Comparison of ENCODE assay signal across 12 mouse cellular contexts in genomic region chr1:164994247-164994660, GRCm38 (mm10). TPM values are rescaled to one million over a fixed set of nuclear protein-coding genes. Genes with fewer than 3 reads are reported as not detected.
DNase-seq lines count a peak whose midpoint lies in the region; ATAC-seq and TF ChIP-seq lines count a peak whose summit lies in the region.
"Had no signal": no experiment of that assay in that cellular context is flagged by ENCODE, and none has a peak within 500 bp of the region (broad histone marks: within the 10 kb centered on the region; RNA-seq: fewer than 3 reads in every experiment).

No protein-coding gene starts in this region.

- peak; percentile 84 for DNase-seq in heart, embryonic 10.5 days (ENCODE audit: low spot score)
- DNase-seq in heart, adult 8-10 months (ENCODE audit: low spot score), result no peak
- DNase-seq in lung, postnatal 0 days (ENCODE audit: low spot score), result peak; percentile 14
- DNase-seq in lung, adult 18-20 months, result no peak
- peak; percentile 63 for DNase-seq in heart, postnatal 0 days (ENCODE audit: low spot score)
- peak; percentile 26 for DNase-seq in stomach, postnatal 0 days (ENCODE audit: low spot score)
- DNase-seq in forebrain, embryonic 10.5 days (ENCODE audit: extremely low spot score, low spot score), result no peak
- DNase-seq in frontal cortex, postnatal 14 days (ENCODE audit: low spot score in 2 of 2), result no peak

- ATAC-seq in lung, postnatal 0 days, result peak; percentile 74
- ATAC-seq in heart, postnatal 0 days (ENCODE audit: insufficient read depth, low read depth), result peak; percentile 83
- peak; percentile 40 for ATAC-seq in stomach, postnatal 0 days (ENCODE audit: low FRiP score, low TSS enrichment)
- ATAC-seq: Patski had no signal

- H3K4me3 ChIP-seq in heart, embryonic 10.5 days, result peak overlapping the region; percentile 15; the same call in 1 of the 2 replicates
- no peak overlapping the region for H3K4me3 ChIP-seq in lung, postnatal 0 days (ENCODE audit: low read depth, low read length)
- H3K4me3 ChIP-seq in heart, postnatal 0 days (ENCODE audit: low read depth, low read length), result no peak overlapping the region; the same call in 1 of the 2 replicates
- H3K4me3 ChIP-seq in stomach, postnatal 0 days (ENCODE audit: low read depth, low read length), result no peak overlapping the region
- H3K4me3 ChIP-seq in forebrain, embryonic 10.5 days, result no peak overlapping the region

- H3K9ac ChIP-seq in lung, postnatal 0 days (replicated peaks; ENCODE audit: low read depth), result no peak overlapping the region
- no peak overlapping the region for H3K9ac ChIP-seq in heart, postnatal 0 days (replicated peaks; ENCODE audit: low read depth, low read length)
- H3K9ac ChIP-seq in stomach, postnatal 0 days (ENCODE audit: low read length), result no peak overlapping the region

- 8% methylated on average over 6 of the region's 6 CpGs for WGBS in heart, embryonic 10.5 days
- 11% methylated on average over 6 of the region's 6 CpGs for WGBS in lung, postnatal 0 days
- 8% methylated on average over 6 of the region's 6 CpGs for WGBS in heart, postnatal 0 days
- 9% methylated on average over 6 of the region's 6 CpGs for WGBS in stomach, postnatal 0 days
- 31% methylated on average over 6 of the region's 6 CpGs for WGBS in forebrain, embryonic 10.5 days

- TF ChIP-seq EP300 in lung, postnatal 0 days (IDR thresholded peaks at IDR 0.05), result no peak
- no peak; the same call in 1 of the 2 replicates for TF ChIP-seq EP300 in heart, postnatal 0 days (IDR thresholded peaks at IDR 0.05; ENCODE audit: low read depth)
- no peak for TF ChIP-seq EP300 in stomach, postnatal 0 days (optimal IDR thresholded peaks at IDR 0.05)

- H3K4me2 ChIP-seq in lung, postnatal 0 days (replicated peaks; ENCODE audit: low read depth, low read length), result no peak overlapping the region
- H3K4me2 ChIP-seq in heart, postnatal 0 days (ENCODE audit: low read depth, low read length), result no peak overlapping the region
- 0 out of 2 replicates have a peak overlapping the region, but pooled peaks have one; percentile 17 for H3K4me2 ChIP-seq in stomach, postnatal 0 days (replicated peaks; ENCODE audit: low read depth)

- no peak for TF ChIP-seq CTCF in lung, postnatal 0 days (IDR thresholded peaks at IDR 0.05)
- no peak for TF ChIP-seq CTCF in heart, postnatal 0 days (IDR thresholded peaks at IDR 0.05; ENCODE audit: low read depth)
- TF ChIP-seq CTCF in stomach, postnatal 0 days (IDR thresholded peaks at IDR 0.05; ENCODE audit: low read depth), result no peak

- H3K4me1 ChIP-seq in heart, embryonic 10.5 days, result peaks cover 30% of the 10 kb centered on the region
- H3K4me1 ChIP-seq in lung, postnatal 0 days (ENCODE audit: insufficient read depth, low read depth, low read length), result no peaks in the 10 kb centered on the region
- peaks cover 14% of the 10 kb centered on the region for H3K4me1 ChIP-seq in heart, postnatal 0 days (ENCODE audit: control insufficient read depth, insufficient read depth)
- peaks cover 3% of the 10 kb centered on the region; the same call in 1 of the 2 replicates for H3K4me1 ChIP-seq in stomach, postnatal 0 days (replicated peaks; ENCODE audit: control insufficient read depth, insufficient read depth)
- H3K4me1 ChIP-seq in forebrain, embryonic 10.5 days, result peaks cover 5% of the 10 kb centered on the region

- H3K27ac ChIP-seq in heart, embryonic 10.5 days, result peak overlapping the region; percentile 85
- no peak overlapping the region for H3K27ac ChIP-seq in lung, postnatal 0 days (ENCODE audit: low read length)
- peak overlapping the region; percentile 47 for H3K27ac ChIP-seq in heart, postnatal 0 days (ENCODE audit: low read depth)
- 0 out of 2 replicates have a peak overlapping the region, but pooled peaks have one; percentile 24 for H3K27ac ChIP-seq in stomach, postnatal 0 days (replicated peaks)
- H3K27ac ChIP-seq in forebrain, embryonic 10.5 days, result no peak overlapping the region

- no peaks in the 10 kb centered on the region for H3K36me3 ChIP-seq in heart, embryonic 10.5 days
- H3K36me3 ChIP-seq in lung, postnatal 0 days (ENCODE audit: insufficient read depth, low read length), result no peaks in the 10 kb centered on the region
- no peaks in the 10 kb centered on the region for H3K36me3 ChIP-seq in heart, postnatal 0 days (replicated peaks; ENCODE audit: control insufficient read depth, insufficient read depth, low read length)
- H3K36me3 ChIP-seq in stomach, postnatal 0 days (ENCODE audit: control insufficient read depth, insufficient read depth, low read length), result no peaks in the 10 kb centered on the region
- H3K36me3 ChIP-seq in forebrain, embryonic 10.5 days (replicated peaks), result no peaks in the 10 kb centered on the region

- no peaks in the 10 kb centered on the region for H3K27me3 ChIP-seq in heart, embryonic 10.5 days (ENCODE audit: insufficient read depth, poor library complexity, severe bottlenecking)
- H3K27me3 ChIP-seq in lung, postnatal 0 days (replicated peaks; ENCODE audit: insufficient read depth, low read length), result no peaks in the 10 kb centered on the region
- no peaks in the 10 kb centered on the region for H3K27me3 ChIP-seq in heart, postnatal 0 days (ENCODE audit: control insufficient read depth, insufficient read depth, low read length)
- H3K27me3 ChIP-seq in stomach, postnatal 0 days (ENCODE audit: control insufficient read depth, insufficient read depth, low read length), result no peaks in the 10 kb centered on the region
- no peaks in the 10 kb centered on the region for H3K27me3 ChIP-seq in forebrain, embryonic 10.5 days (ENCODE audit: poor library complexity, severe bottlenecking)
- H3K27me3 ChIP-seq: Patski had no signal

- no peaks in the 10 kb centered on the region for H3K9me3 ChIP-seq in heart, embryonic 10.5 days
- H3K9me3 ChIP-seq in lung, postnatal 0 days (ENCODE audit: low read length), result no peaks in the 10 kb centered on the region
- no peaks in the 10 kb centered on the region for H3K9me3 ChIP-seq in heart, postnatal 0 days (replicated peaks; ENCODE audit: control insufficient read depth, low read length)
- H3K9me3 ChIP-seq in stomach, postnatal 0 days (ENCODE audit: control insufficient read depth, low read length), result no peaks in the 10 kb centered on the region
- no peaks in the 10 kb centered on the region for H3K9me3 ChIP-seq in forebrain, embryonic 10.5 days

RNA-seq across cellular contexts. Expression of gene Xcl1, which starts 58.9 kb away (rescaled TPM):
- not detected in 2 replicates for polyA plus RNA-seq in heart, embryonic 10.5 days (2016; fragmentation: Nextera tagmentation; extraction: Ambion mirVana)
- total RNA-seq in heart, adult 8-10 months (2022), result not detected
- not detected in 2 replicates for polyA plus RNA-seq in lung, postnatal 0 days (2015; fragmentation: Nextera tagmentation; extraction: Ambion mirVana)
- not detected in 2 replicates for total RNA-seq in heart, postnatal 0 days (2014; rRNA removed; ENCODE audit: low replicate concordance)
- polyA plus RNA-seq in heart, postnatal 0 days (2015; fragmentation: Nextera tagmentation; extraction: Ambion mirVana), result not detected in 2 replicates
- 0.33 TPM in 1 of 2 replicates, not detected in the other for polyA plus RNA-seq in stomach, postnatal 0 days (2015; fragmentation: Nextera tagmentation; extraction: Ambion mirVana)
- not detected in 2 replicates for polyA plus RNA-seq in forebrain, embryonic 10.5 days (2016; fragmentation: Nextera tagmentation; extraction: Ambion mirVana)
- total RNA-seq: layer of hippocampus, postnatal 25 days had no signal
- polyA plus RNA-seq: C2C12; liver, embryonic 16.5 days; Patski had no signal

Comparison
In these comparisons a context has a peak if more than half of its experiments do, and no peak if none do; other contexts are left out.
1. DNase-seq: peak in heart, embryonic 10.5 days (single experiment), lung, postnatal 0 days (single experiment), heart, postnatal 0 days (single experiment) and stomach, postnatal 0 days (single experiment); none in heart, adult 8-10 months (single experiment), lung, adult 18-20 months (0 of 2), forebrain, embryonic 10.5 days (single experiment) and frontal cortex, postnatal 14 days (0 of 2).
2. H3K27ac ChIP-seq: peak in heart, embryonic 10.5 days (single experiment), heart, postnatal 0 days (single experiment) and stomach, postnatal 0 days (single experiment); none in lung, postnatal 0 days (single experiment) and forebrain, embryonic 10.5 days (single experiment).
3. Peak in every context shown above with its lines, with median percentiles within 50 percentile points of each other: ATAC-seq.